Mouse (Mus musculus) liver, adult 2 months (tissue): ENCODE results near the gene Rerg.

Source experiments
- CTCF ChIP-seq: fragments of 200-500 bp; IDR thresholded peaks from 2 replicates; pipeline ENCODE4 v1.5.1; 2011; ENCODE audit warnings: low read depth, low read length, control low read depth
- POLR2A ChIP-seq: fragments of 200-500 bp; IDR thresholded peaks from 2 replicates; pipeline ENCODE4 v1.6.1; 2011; ENCODE audit warnings: low read length, control low read depth; ENCODE audit not compliant: insufficient read depth; ENCODE audit errors: extremely low read depth

- TF ChIP-seq CTCF (no peak), POLR2A (no peak)
Observed at GRCm38 (mm10) chr6:137114859-137115258, 55.4 kb downstream of the Rerg start.
